Mouse (Mus musculus): ENCODE data around the gene Lrpap1. TPM values are rescaled to one million over a fixed set of nuclear protein-coding genes. Genes with fewer than 3 reads are reported as not detected.

Lrpap1 gene
- total and polyA plus RNA-seq, 3 experiments: 22.9 to 43.7 (median 39.6) TPM

- H3K9ac ChIP-seq (ENCODE audit: insufficient read depth, low read depth): no peak overlapping the region
These were observed 38.1 kb upstream of the Lrpap1 start for GRCm38 (mm10) chr5:35143460-35144245.

GRCm38 (mm10) chr5:35142910-35143309 is 37.3 kb upstream of the Lrpap1 start:
- no peak overlapping the region for H3K9ac ChIP-seq (ENCODE audit: insufficient read depth, low read depth)
- H3K27ac ChIP-seq (ENCODE audit: insufficient read depth, low read depth): no peak overlapping the region
- H3K36me3 ChIP-seq (replicated peaks in 1 of 2; ENCODE audit: control insufficient read depth in 1 of 2, insufficient read depth in 1 of 2, low read length in 1 of 2): no peaks in the 10 kb centered on the region
- in situ Hi-C loops (cut with MboI; ENCODE audit: low pct_ligation_motif_present, low pct_unique_long_range_greater_than_20kb, low sequenced_read_pairs): no loop called here
- no peak for DNase-seq (ENCODE audit: extremely low read depth)
- H3K4me3 ChIP-seq (replicated peaks in 1 of 3; ENCODE audit: low read depth in 2 of 3, low read length in 2 of 3, poor library complexity in 1 of 3): no peak overlapping the region
- H3K4me1 ChIP-seq (ENCODE audit: control insufficient read depth in 1 of 2, insufficient read depth in 2 of 2): peaks cover 0 to 3% of the 10 kb centered on the region in 2 experiments; a peak in 2 of 4 replicates
- H3K79me2 ChIP-seq (replicated peaks; ENCODE audit: control insufficient read depth, extremely low read depth, insufficient read depth, poor library complexity, severe bottlenecking): no peaks in the 10 kb centered on the region
- H3K27me3 ChIP-seq (replicated peaks): peaks cover 85% of the 10 kb centered on the region
- H3K9me3 ChIP-seq (replicated peaks; ENCODE audit: low read length): no peaks in the 10 kb centered on the region
- H3K4me2 ChIP-seq (ENCODE audit: insufficient read depth, low read depth, poor library complexity, severe bottlenecking): no peak overlapping the region
- dilution Hi-C loops (cut with MboI; ENCODE audit: extremely low pct_ligation_motif_present, extremely low pct_unique_long_range_greater_than_20kb, low sequenced_read_pairs): no loop called here
- TF ChIP-seq BHLHE40 (IDR thresholded peaks at IDR 0.05; ENCODE audit: low read depth, low read length) (no peak), IRF4 (IDR thresholded peaks at IDR 0.05; ENCODE audit: low read depth, low read length) (no peak), ZKSCAN1 (IDR thresholded peaks at IDR 0.05; ENCODE audit: borderline replicate concordance, low read depth, low read length) (no peak), MAFK (IDR thresholded peaks at IDR 0.05; ENCODE audit: insufficient replicate concordance, low read length) (no peak), POLR2AphosphoS2 (IDR thresholded peaks at IDR 0.05; ENCODE audit: low read depth, low read length) (no peak), JUN (IDR thresholded peaks at IDR 0.05; ENCODE audit: insufficient read depth, low read depth, low read length) (no peak), USF2 (conservative IDR thresholded peaks at IDR 0.05; ENCODE audit: low read depth, low read length) (no peak), SMC3 (IDR thresholded peaks at IDR 0.05; ENCODE audit: low read depth, low read length) (no peak), MEF2A (IDR thresholded peaks at IDR 0.05; ENCODE audit: borderline replicate concordance, low read depth, low read length) (no peak), MAZ (IDR thresholded peaks at IDR 0.05; ENCODE audit: low read depth, low read length) (no peak), UBTF (IDR thresholded peaks at IDR 0.05; ENCODE audit: low read depth, low read length) (no peak), SIN3A (IDR thresholded peaks at IDR 0.05; ENCODE audit: low read length) (no peak), TBP (conservative IDR thresholded peaks at IDR 0.05; ENCODE audit: low read depth, low read length) (no peak), NELFE (IDR thresholded peaks at IDR 0.05; ENCODE audit: low read depth, low read length) (no peak), RCOR1 (conservative IDR thresholded peaks at IDR 0.05; ENCODE audit: low read depth, low read length) (no peak), GABPA (IDR thresholded peaks at IDR 0.05; ENCODE audit: insufficient replicate concordance, low read depth, low read length) (no peak), MAX (IDR thresholded peaks at IDR 0.05; ENCODE audit: low read length) (no peak), PAX5 (IDR thresholded peaks at IDR 0.05; ENCODE audit: low read length) (no peak), E2F4 (IDR thresholded peaks at IDR 0.05; ENCODE audit: insufficient replicate concordance, low read depth, low read length) (no peak)

More at GRCm38 (mm10) chr5:35143460-35144245, 38.1 kb upstream of the Lrpap1 start:
- Histone ChIP-seq H3K27ac (ENCODE audit: insufficient read depth, low read depth) (no peak overlapping the region), H3K4me3 (replicated peaks in 1 of 3; ENCODE audit: low read depth in 2 of 3, low read length in 2 of 3, poor library complexity in 1 of 3) (no peak overlapping the region), H3K27me3 (replicated peaks) (peaks cover 85% of the 10 kb centered on the region), H3K9me3 (replicated peaks; ENCODE audit: low read length) (no peaks in the 10 kb centered on the region), H3K79me2 (replicated peaks; ENCODE audit: control insufficient read depth, extremely low read depth, insufficient read depth, poor library complexity, severe bottlenecking) (no peaks in the 10 kb centered on the region), H3K36me3 (replicated peaks in 1 of 2; ENCODE audit: control insufficient read depth in 1 of 2, insufficient read depth in 1 of 2, low read length in 1 of 2) (no peaks in the 10 kb centered on the region), H3K4me1 (ENCODE audit: control insufficient read depth in 1 of 2, insufficient read depth in 2 of 2) (peaks cover 0 to 3% of the 10 kb centered on the region in 2 experiments; a peak in 2 of 4 replicates), H3K4me2 (ENCODE audit: insufficient read depth, low read depth, poor library complexity, severe bottlenecking) (no peak overlapping the region)
- DNase-seq (ENCODE audit: extremely low read depth): no peak
- dilution Hi-C loops (cut with MboI; ENCODE audit: extremely low pct_ligation_motif_present, extremely low pct_unique_long_range_greater_than_20kb, low sequenced_read_pairs) (no loop called here), in situ Hi-C loops (cut with MboI; ENCODE audit: low pct_ligation_motif_present, low pct_unique_long_range_greater_than_20kb, low sequenced_read_pairs) (no loop called here)
- TF ChIP-seq TCF12 (IDR thresholded peaks at IDR 0.05; ENCODE audit: low read depth, low read length) (no peak), MAZ (IDR thresholded peaks at IDR 0.05; ENCODE audit: low read depth, low read length) (no peak), HCFC1 (IDR thresholded peaks at IDR 0.05; ENCODE audit: low read depth, low read length) (no peak), CHD2 (IDR thresholded peaks at IDR 0.05; ENCODE audit: low read length) (no peak), MAX (IDR thresholded peaks at IDR 0.05; ENCODE audit: low read length) (no peak), IRF4 (IDR thresholded peaks at IDR 0.05; ENCODE audit: low read depth, low read length) (no peak), RCOR1 (conservative IDR thresholded peaks at IDR 0.05; ENCODE audit: low read depth, low read length) (no peak), SMC3 (IDR thresholded peaks at IDR 0.05; ENCODE audit: low read depth, low read length) (no peak), NRF1 (IDR thresholded peaks at IDR 0.05; ENCODE audit: low read depth, low read length) (no peak), BHLHE40 (IDR thresholded peaks at IDR 0.05; ENCODE audit: low read depth, low read length) (no peak), USF2 (conservative IDR thresholded peaks at IDR 0.05; ENCODE audit: low read depth, low read length) (no peak), KAT2A (IDR thresholded peaks at IDR 0.05; ENCODE audit: insufficient replicate concordance, low read length) (no peak)
